Mouse (Mus musculus): Measurements from ENCODE around the gene Xbp1. TPM values are rescaled to one million over a fixed set of nuclear protein-coding genes. Genes with fewer than 3 reads are reported as not detected.
"Not testable (repeated sequence)": the region's sequence is repeated elsewhere in the genome, so short reads cannot be mapped to it uniquely, and the experiment has no call there.

Gene Xbp1
- polyA plus RNA-seq, 1 experiment, result 75.6 TPM

GRCm38 (mm10) chr11:5528841-5529240 lies 8.4 kb downstream of the Xbp1 start:
- no peak for TF ChIP-seq CTCF (IDR thresholded peaks at IDR 0.05; ENCODE audit: extremely low read depth, insufficient read depth, insufficient read length, insufficient replicate concordance)
- TF ChIP-seq POLR2A (IDR thresholded peaks at IDR 0.05; ENCODE audit: low read depth, low read length), result no peak
- Histone ChIP-seq H3K36me3 (ENCODE audit: control insufficient read depth, insufficient read depth, low read length) (peaks cover 46% of the 10 kb centered on the region), H3K27ac (ENCODE audit: insufficient read depth, low read length) (no peak overlapping the region), H3K27me3 (ENCODE audit: control insufficient read depth, insufficient read depth, low read length) (no peaks in the 10 kb centered on the region), H3K4me3 (ENCODE audit: extremely low read depth, insufficient read depth, insufficient read length) (no peak overlapping the region), H3K4me1 (ENCODE audit: control insufficient read depth, insufficient read depth, insufficient read length) (no peaks in the 10 kb centered on the region)
- 81% methylated on average over 5 of the region's 5 CpGs for WGBS
- DNase-seq (ENCODE audit: low read depth in 1 of 2, low spot score in 2 of 2), result no peak

- TF ChIP-seq POLR2A (IDR thresholded peaks at IDR 0.05; ENCODE audit: low read depth, low read length) (no peak), CTCF (IDR thresholded peaks at IDR 0.05; ENCODE audit: extremely low read depth, insufficient read depth, insufficient read length, insufficient replicate concordance) (no peak)
- H3K36me3 ChIP-seq (ENCODE audit: control insufficient read depth, insufficient read depth, low read length), result peaks cover 41% of the 10 kb centered on the region
- DNase-seq (ENCODE audit: low read depth in 1 of 2, low spot score in 2 of 2), result no peak
- H3K4me3 ChIP-seq (ENCODE audit: extremely low read depth, insufficient read depth, insufficient read length), result no peak overlapping the region
- 79% methylated on average over 5 of the region's 5 CpGs for WGBS
- no peaks in the 10 kb centered on the region for H3K27me3 ChIP-seq (ENCODE audit: control insufficient read depth, insufficient read depth, low read length)
- no peak overlapping the region for H3K27ac ChIP-seq (ENCODE audit: insufficient read depth, low read length)
- H3K4me1 ChIP-seq (ENCODE audit: control insufficient read depth, insufficient read depth, insufficient read length), result no peaks in the 10 kb centered on the region
These were observed 9.7 kb downstream of the Xbp1 start for GRCm38 (mm10) chr11:5530172-5530571.

GRCm38 (mm10) chr11:5530717-5531116 lies 10.3 kb downstream of the Xbp1 start:
- Histone ChIP-seq H3K27ac (ENCODE audit: insufficient read depth, low read length) (no peak overlapping the region), H3K4me1 (ENCODE audit: control insufficient read depth, insufficient read depth, insufficient read length) (no peaks in the 10 kb centered on the region), H3K27me3 (ENCODE audit: control insufficient read depth, insufficient read depth, low read length) (no peaks in the 10 kb centered on the region), H3K36me3 (ENCODE audit: control insufficient read depth, insufficient read depth, low read length) (peaks cover 40% of the 10 kb centered on the region), H3K4me3 (ENCODE audit: extremely low read depth, insufficient read depth, insufficient read length) (no peak overlapping the region)
- 74% methylated on average over 6 of the region's 6 CpGs for WGBS
- no peak for TF ChIP-seq CTCF (IDR thresholded peaks at IDR 0.05; ENCODE audit: extremely low read depth, insufficient read depth, insufficient read length, insufficient replicate concordance)
- TF ChIP-seq POLR2A (IDR thresholded peaks at IDR 0.05; ENCODE audit: low read depth, low read length), result no peak
- DNase-seq (ENCODE audit: low read depth in 1 of 2, low spot score in 2 of 2), result no peak

- peaks cover 36% of the 10 kb centered on the region for H3K36me3 ChIP-seq (ENCODE audit: control insufficient read depth, insufficient read depth, low read length)
- DNase-seq (ENCODE audit: low read depth in 1 of 2, low spot score in 2 of 2), result no peak
- H3K27me3 ChIP-seq (ENCODE audit: control insufficient read depth, insufficient read depth, low read length), result no peaks in the 10 kb centered on the region
- H3K27ac ChIP-seq (ENCODE audit: insufficient read depth, low read length), result no peak overlapping the region
- H3K4me1 ChIP-seq (ENCODE audit: control insufficient read depth, insufficient read depth, insufficient read length), result no peaks in the 10 kb centered on the region
- no peak overlapping the region for H3K4me3 ChIP-seq (ENCODE audit: extremely low read depth, insufficient read depth, insufficient read length)
- 94% methylated on average over 5 of the region's 5 CpGs for WGBS
- TF ChIP-seq CTCF (IDR thresholded peaks at IDR 0.05; ENCODE audit: extremely low read depth, insufficient read depth, insufficient read length, insufficient replicate concordance), result no peak
- TF ChIP-seq POLR2A (IDR thresholded peaks at IDR 0.05; ENCODE audit: low read depth, low read length), result no peak
These were observed 12.6 kb downstream of the Xbp1 start for GRCm38 (mm10) chr11:5533108-5533507.

GRCm38 (mm10) chr11:5537454-5537853 lies 17.0 kb downstream of the Xbp1 start:
- peaks cover 25% of the 10 kb centered on the region for H3K36me3 ChIP-seq (ENCODE audit: control insufficient read depth, insufficient read depth, low read length)

GRCm38 (mm10) chr11:5540331-5540730 lies 19.9 kb downstream of the Xbp1 start:
- no peak overlapping the region for H3K4me3 ChIP-seq (ENCODE audit: extremely low read depth, insufficient read depth, insufficient read length)
- H3K36me3 ChIP-seq (ENCODE audit: control insufficient read depth, insufficient read depth, low read length), result peaks cover 7% of the 10 kb centered on the region
- DNase-seq (ENCODE audit: low read depth in 1 of 2, low spot score in 2 of 2), result no peak
- no peak for TF ChIP-seq POLR2A (IDR thresholded peaks at IDR 0.05; ENCODE audit: low read depth, low read length)
- TF ChIP-seq CTCF (IDR thresholded peaks at IDR 0.05; ENCODE audit: extremely low read depth, insufficient read depth, insufficient read length, insufficient replicate concordance), result no peak
- no peaks in the 10 kb centered on the region for H3K27me3 ChIP-seq (ENCODE audit: control insufficient read depth, insufficient read depth, low read length)
- H3K4me1 ChIP-seq (ENCODE audit: control insufficient read depth, insufficient read depth, insufficient read length), result peaks cover 5% of the 10 kb centered on the region; the same call in 1 of the 2 replicates
- 68% methylated on average over 4 of the region's 4 CpGs for WGBS
- no peak overlapping the region for H3K27ac ChIP-seq (ENCODE audit: insufficient read depth, low read length)

More at GRCm38 (mm10) chr11:5537454-5537853, 17.0 kb downstream of the Xbp1 start:
- 90% methylated on average over 4 of the region's 4 CpGs for WGBS
- not testable (repeated sequence) for H3K4me3 ChIP-seq (ENCODE audit: extremely low read depth, insufficient read depth, insufficient read length); H3K4me1 ChIP-seq (ENCODE audit: control insufficient read depth, insufficient read depth, insufficient read length); H3K27ac ChIP-seq (ENCODE audit: insufficient read depth, low read length); DNase-seq (ENCODE audit: low read depth in 1 of 2, low spot score in 2 of 2); H3K27me3 ChIP-seq (ENCODE audit: control insufficient read depth, insufficient read depth, low read length)

GRCm38 (mm10) chr11:5541230-5541798 lies 20.9 kb downstream of the Xbp1 start:
- DNase-seq (ENCODE audit: low read depth in 1 of 2, low spot score in 2 of 2), result peak in 1 of 2 experiments; percentile 31
- Histone ChIP-seq H3K36me3 (ENCODE audit: control insufficient read depth, insufficient read depth, low read length) (peaks cover 6% of the 10 kb centered on the region), H3K27ac (ENCODE audit: insufficient read depth, low read length) (peak overlapping the region; percentile 92), H3K4me3 (ENCODE audit: extremely low read depth, insufficient read depth, insufficient read length) (peak overlapping the region; percentile 88), H3K27me3 (ENCODE audit: control insufficient read depth, insufficient read depth, low read length) (no peaks in the 10 kb centered on the region), H3K4me1 (ENCODE audit: control insufficient read depth, insufficient read depth, insufficient read length) (peaks cover 5% of the 10 kb centered on the region; the same call in 1 of the 2 replicates)
- WGBS, result under 1% methylated on average over 28 of the region's 28 CpGs
- no peak for TF ChIP-seq POLR2A (IDR thresholded peaks at IDR 0.05; ENCODE audit: low read depth, low read length)
- no peak for TF ChIP-seq CTCF (IDR thresholded peaks at IDR 0.05; ENCODE audit: extremely low read depth, insufficient read depth, insufficient read length, insufficient replicate concordance)

Data from spleen, adult 2 months (tissue).